In the genomic region with DNA sequence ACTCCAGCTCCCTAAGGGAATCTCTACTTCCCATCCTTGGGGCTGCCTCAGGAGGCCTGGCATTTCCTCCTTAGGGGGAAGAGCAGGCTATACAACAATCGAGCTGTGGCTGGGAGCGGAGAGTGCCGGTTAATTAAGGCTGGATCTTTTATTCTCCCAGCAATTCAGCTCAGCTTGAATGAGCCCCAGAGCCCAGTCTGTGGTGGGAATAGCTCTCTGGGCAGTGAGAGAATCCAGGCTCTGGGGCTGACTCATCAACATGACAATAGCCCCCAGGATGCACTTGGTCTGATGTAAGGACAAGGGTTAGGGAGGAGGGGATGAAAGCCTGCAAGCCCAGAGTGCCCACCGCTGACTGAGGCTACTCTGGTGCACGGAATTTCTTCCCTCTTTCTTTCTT, we compare ENCODE assay signal across 10 mouse cellular contexts.
A peak's percentile ranks its signal among the peaks of the same experiment; 100 is the strongest.
DNase-seq lines count a peak whose midpoint lies in the region; ATAC-seq and TF ChIP-seq lines count a peak whose summit lies in the region.
"Had no signal": no experiment of that assay in that cellular context is flagged by ENCODE, and none has a peak within 500 bp of the region (broad histone marks: within the 10 kb centered on the region; RNA-seq: fewer than 3 reads in every experiment).

No protein-coding gene starts in this region.

- no peak for TF ChIP-seq CTCF in stomach, postnatal 0 days (IDR thresholded peaks at IDR 0.05; ENCODE audit: low read depth)

- no peak overlapping the region for H3K9ac ChIP-seq in stomach, postnatal 0 days (ENCODE audit: low read length)

- H3K9me3 ChIP-seq in midbrain, embryonic 10.5 days (replicated peaks), result no peaks in the 10 kb centered on the region
- H3K9me3 ChIP-seq in stomach, postnatal 0 days (ENCODE audit: control insufficient read depth, low read length), result no peaks in the 10 kb centered on the region

- ATAC-seq in stomach, postnatal 0 days (ENCODE audit: low FRiP score, low TSS enrichment), result no peak

- intact Hi-C loops in heart, postnatal 25 days (cut with DNase I), result no loop called here

- H3K27ac ChIP-seq in midbrain, embryonic 10.5 days (replicated peaks), result peak overlapping the region; percentile 85
- H3K27ac ChIP-seq in stomach, postnatal 0 days (replicated peaks), result no peak overlapping the region

- no peaks in the 10 kb centered on the region for H3K27me3 ChIP-seq in midbrain, embryonic 10.5 days (ENCODE audit: low read depth, poor library complexity, severe bottlenecking)
- H3K27me3 ChIP-seq in stomach, postnatal 0 days (ENCODE audit: control insufficient read depth, insufficient read depth, low read length), result no peaks in the 10 kb centered on the region

- peak; percentile 26 for DNase-seq in right cerebral cortex, adult 18-20 months
- DNase-seq in right cerebral cortex, postnatal 14 days, result no peak
- peak; percentile 1 to 12 for DNase-seq in frontal cortex, postnatal 36 days (ENCODE audit: low spot score in 2 of 2)
- peak; percentile 84 for DNase-seq in midbrain, embryonic 10.5 days (ENCODE audit: low spot score)
- DNase-seq in stomach, postnatal 0 days (ENCODE audit: low spot score), result no peak
- no peak for DNase-seq in urinary bladder, postnatal 25 days (ENCODE audit: low spot score)
- no peak for DNase-seq in heart, postnatal 25 days (ENCODE audit: low spot score)
- DNase-seq in spleen, postnatal 10 days (ENCODE audit: low spot score in 2 of 2), result no peak
- DNase-seq: heart, adult 18-20 months; lung, postnatal 10 days had no signal

- no peak overlapping the region for H3K4me2 ChIP-seq in stomach, postnatal 0 days (replicated peaks; ENCODE audit: low read depth)

- no peak overlapping the region for H3K4me3 ChIP-seq in midbrain, embryonic 10.5 days
- H3K4me3 ChIP-seq in stomach, postnatal 0 days (ENCODE audit: low read depth, low read length), result no peak overlapping the region

- no peaks in the 10 kb centered on the region for H3K36me3 ChIP-seq in midbrain, embryonic 10.5 days
- H3K36me3 ChIP-seq in stomach, postnatal 0 days (ENCODE audit: control insufficient read depth, insufficient read depth, low read length), result no peaks in the 10 kb centered on the region

- peaks cover 36% of the 10 kb centered on the region for H3K4me1 ChIP-seq in midbrain, embryonic 10.5 days
- H3K4me1 ChIP-seq in stomach, postnatal 0 days (replicated peaks; ENCODE audit: control insufficient read depth, insufficient read depth), result no peaks in the 10 kb centered on the region

- no peak for TF ChIP-seq EP300 in stomach, postnatal 0 days (optimal IDR thresholded peaks at IDR 0.05)

- WGBS in midbrain, embryonic 10.5 days, result 1% methylated on average over 5 of the region's 5 CpGs
- 16% methylated on average over 5 of the region's 5 CpGs for WGBS in stomach, postnatal 0 days

Comparison
In these comparisons a context has a peak if more than half of its experiments do, and no peak if none do; other contexts are left out.
1. DNase-seq: peak in right cerebral cortex, adult 18-20 months (single experiment), frontal cortex, postnatal 36 days (2 of 2) and midbrain, embryonic 10.5 days (single experiment); none in right cerebral cortex, postnatal 14 days (single experiment), stomach, postnatal 0 days (single experiment), urinary bladder, postnatal 25 days (single experiment), heart, postnatal 25 days (single experiment) and spleen, postnatal 10 days (0 of 2).